Mouse (Mus musculus): ENCODE results near the gene Stoml2.

Stoml2 gene

DNA sequence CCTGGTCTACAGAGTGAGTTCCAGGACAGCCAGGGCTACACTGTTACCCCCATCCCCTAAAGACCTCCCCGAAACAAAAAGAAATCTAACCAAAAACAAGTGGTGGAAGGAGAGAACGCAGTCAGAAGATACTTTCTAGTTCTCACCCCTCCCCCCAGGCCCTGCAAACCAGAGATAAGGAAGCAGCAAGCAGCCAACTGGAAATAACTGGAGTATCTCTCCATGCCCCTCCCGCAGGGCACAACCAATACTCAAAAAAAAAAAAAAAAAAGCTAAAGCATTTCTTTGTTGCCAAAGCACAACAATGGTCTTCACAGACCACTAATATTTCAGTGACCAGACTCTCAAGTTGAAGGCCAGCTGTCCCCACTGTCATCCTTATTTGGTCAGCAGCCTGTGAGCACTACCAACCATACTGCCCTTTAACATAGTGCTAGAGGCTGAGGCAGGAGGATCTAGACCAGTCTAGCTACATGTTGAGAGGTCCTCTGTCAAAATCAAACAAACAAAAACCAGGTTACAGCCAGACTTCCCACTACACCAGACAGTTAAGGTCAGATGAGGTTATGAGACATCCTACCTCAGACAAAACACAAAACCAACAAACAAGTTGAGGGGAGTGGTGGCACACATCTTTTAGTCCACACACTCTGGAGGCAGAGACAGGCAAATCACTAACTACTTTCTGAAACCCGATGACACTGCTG, 6.5 kb upstream of the Stoml2 start:
- peak; percentile 88 for DNase-seq

GRCm38 (mm10) chr4:43036356-43036755, 4.8 kb upstream of the Stoml2 start:
- no peak for DNase-seq

DNA sequence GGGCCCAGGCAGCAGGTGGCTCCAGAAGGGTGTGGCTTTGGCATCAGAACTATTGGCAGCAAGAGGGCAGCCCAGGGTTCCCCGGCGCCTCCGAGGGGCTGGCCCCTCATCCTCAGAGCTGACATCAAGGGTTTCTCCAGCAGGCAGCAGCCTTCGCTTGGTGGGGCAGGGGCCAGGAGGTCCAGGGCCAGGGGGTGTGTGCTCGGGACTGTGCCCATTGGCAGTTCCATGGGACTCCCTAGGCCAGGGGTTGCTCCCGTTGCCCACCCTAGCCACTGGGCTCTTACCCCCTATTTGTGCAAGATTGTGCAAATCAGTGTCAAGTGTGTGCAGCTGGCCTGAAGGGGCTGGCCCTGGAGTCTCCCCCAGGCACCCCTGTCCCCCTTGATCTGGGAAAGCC, 4.3 kb upstream of the Stoml2 start:
- no peak for DNase-seq

DNA sequence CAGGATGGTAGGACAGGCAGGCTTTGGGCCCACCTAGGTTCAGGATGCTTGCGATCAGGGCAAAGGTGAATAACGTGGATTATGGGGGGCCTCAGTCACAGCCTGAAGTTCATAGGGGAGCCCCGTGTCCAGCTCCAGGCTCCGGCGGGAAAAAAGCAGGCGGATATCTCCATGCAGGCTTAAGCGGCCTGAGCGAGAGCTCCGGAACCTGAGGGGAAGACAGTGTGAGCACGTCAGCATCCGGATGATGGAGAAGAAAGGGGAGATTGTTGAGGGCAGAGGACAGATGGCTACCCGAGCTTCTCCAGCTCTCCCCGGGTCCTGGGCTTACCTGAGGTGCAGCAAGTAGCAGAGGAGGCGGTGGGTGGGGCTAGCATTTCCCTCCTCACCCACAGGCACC, 2.0 kb upstream of the Stoml2 start:
- DNase-seq, result no peak

- DNase-seq, result no peak
These were observed 991 bp upstream of the Stoml2 start for GRCm38 (mm10) chr4:43032501-43032900.

DNA sequence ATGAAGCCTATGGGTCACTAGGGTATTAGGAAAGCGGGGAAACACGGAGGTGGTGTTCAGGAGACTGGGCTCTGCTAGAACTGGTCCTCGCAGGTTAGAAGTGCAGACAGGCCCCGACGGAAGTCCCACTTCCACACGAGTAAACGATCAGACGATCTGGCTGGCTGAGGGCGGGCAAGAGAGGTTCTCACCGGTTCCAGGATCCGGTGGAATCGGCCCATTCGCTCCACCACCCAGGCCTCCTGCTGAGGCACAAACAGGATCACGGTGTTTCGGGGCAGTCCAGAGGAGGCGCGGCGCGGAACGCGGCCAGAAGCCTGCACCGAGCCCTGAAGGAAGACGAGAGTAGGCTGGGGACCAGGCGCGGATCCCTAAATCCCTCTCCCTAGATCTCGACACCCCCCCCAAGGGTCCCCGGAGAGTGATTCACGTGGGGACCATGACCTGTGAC, 705 bp downstream of the Stoml2 start:
- DNase-seq, result peak; percentile 50

GRCm38 (mm10) chr4:43030352-43030751, 1.2 kb downstream of the Stoml2 start:
- DNase-seq, result no peak

DNA sequence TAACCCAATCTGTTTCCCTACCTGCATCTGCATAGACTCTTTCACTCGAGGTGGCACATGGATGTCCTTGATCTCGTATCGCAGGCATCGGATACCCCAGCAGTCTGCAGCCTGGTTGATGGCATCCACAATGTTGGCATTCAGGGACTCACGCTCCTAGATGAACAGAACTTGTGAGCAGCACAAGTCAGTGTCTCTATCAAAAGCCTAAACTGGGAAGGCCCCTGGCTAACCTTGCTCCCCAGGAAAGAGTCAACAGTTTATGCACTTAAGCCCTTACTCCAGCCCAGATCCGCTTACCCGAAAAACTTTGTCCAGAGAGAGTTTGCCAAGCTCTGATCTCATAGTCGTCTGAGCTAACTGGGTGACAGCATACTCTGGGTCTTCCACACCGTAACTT, 1.8 kb downstream of the Stoml2 start:
- no peak for DNase-seq

DNA sequence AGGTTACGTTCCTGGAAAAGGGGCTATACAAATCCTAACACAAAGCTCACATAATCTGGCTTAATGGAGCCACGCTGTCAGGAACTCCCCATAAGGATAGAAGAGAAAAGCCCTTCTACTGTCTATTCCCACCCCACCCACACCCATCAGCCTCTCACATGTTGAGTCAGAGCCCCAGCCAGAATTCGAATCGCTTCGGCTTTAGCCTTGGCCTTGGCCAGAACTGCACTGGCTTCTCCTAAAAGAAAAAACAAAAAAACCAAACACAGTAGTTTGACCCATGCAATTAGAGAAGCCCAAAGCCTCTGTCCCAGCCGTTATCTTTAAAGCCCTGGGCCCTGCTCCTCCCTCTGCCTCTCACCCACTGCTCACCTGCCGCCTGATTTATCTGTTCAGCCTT, 2.4 kb downstream of the Stoml2 start:
- DNase-seq, result no peak

GRCm38 (mm10) chr4:43025084-43025960, 6.2 kb downstream of the Stoml2 start, which contains the start of gene Pigo:
TSS of gene Pigo (minus strand) at chr4:43025819.
- DNase-seq, result peak; percentile 95

DNA sequence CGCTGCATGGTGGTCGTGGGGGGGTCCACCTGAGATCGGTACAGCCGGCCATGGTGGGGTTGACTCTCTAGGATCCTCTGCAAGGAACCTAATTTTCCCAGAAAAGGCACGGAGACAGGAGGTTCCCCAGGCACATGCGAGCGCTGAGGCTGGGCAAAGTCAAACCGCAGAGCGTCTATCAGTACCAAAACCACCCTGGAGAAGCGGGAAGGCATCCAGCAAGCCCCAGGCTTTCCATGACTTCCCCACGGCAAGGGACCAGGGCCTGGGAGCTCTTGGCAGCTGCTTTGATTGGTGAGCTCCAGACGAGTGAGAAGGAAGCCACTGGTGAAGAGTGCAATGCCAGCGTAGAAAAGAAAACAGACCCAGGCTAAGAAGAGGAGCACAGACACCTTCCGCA, 6.8 kb downstream of the Stoml2 start:
- DNase-seq, result no peak

DNA sequence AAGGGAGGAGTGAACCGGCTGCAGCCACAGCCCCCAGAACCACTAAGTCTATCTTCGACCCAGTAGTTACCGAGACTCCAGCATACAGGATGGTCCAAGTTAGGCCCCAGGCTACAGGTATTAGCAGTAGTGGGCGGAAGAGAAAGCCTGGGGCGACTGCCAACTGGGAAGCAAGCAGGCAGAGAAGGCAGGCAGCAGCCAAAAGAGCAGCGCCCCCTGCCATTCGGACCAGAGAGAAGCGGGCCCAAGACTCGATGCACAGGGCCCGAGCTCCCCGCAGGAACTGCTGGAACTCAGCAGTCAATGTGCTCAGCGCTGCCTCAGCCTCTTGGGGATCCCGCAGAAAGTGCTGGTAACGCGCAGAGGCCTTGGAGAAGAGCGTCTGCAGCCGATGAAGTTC, 10.2 kb downstream of the Stoml2 start:
- DNase-seq, result no peak

- DNase-seq, result no peak
These were observed 10.6 kb downstream of the Stoml2 start for GRCm38 (mm10) chr4:43020876-43021275.

DNA sequence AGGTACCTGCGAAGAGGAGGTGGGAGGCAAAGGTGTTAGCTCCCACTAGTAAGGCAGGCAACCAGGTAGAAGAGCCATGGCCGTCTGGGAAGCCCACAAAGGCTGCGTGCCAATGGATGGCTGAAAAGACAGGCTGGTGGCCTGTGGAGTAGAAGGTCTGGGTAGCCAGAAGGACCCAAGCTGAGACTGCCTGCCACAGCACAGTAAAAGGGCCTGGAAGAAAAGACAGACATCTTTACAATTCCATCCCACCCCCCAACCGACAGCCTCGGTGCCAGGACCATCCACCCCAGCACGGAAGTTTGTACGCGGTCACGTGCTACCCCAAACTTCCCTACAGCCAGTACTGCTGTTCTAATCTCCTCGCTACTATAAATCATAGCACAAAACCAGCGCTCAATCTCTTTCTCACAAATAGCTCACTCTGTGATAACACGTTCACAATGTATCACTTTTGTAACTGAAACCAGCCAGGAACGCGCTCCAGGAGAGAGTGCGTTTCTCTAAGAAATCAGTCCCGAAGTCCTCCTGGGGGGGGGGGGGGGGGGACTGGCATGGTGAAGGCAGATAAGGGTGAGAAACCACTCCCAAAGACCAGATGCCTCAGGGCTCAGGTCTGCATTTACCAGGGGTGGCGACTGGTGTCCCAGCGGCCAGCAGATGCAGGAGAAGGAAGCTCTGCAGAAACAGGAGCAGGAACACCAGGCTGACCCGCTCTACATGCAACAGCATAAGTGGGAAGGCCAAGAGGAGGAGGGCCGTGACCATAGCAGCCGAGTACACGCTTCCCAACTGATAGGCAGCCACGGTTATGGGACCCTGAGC, 11.7 kb downstream of the Stoml2 start:
- peak; percentile 63 for DNase-seq

DNA sequence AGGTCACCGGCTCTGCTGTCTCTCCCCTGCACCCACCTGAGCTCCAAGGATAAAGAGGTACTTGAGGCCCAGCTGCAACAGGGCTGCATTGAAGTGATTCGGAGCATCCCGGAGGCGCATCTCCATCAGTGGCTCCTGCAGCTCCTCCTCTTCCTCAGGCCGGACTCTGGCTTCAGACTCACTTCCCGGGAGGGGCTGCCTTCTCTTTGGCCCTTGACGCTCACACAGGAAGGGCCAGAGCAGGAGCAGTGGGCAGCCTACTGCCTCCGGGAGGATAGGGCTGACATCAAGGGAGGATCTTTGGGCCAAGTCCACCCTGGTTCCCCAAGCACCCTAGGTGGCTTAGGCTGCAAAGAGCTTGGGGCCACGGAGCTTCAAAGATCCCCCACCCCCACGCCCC, 12.3 kb downstream of the Stoml2 start:
- no peak for DNase-seq

GRCm38 (mm10) chr4:43018156-43018555, 13.4 kb downstream of the Stoml2 start:
- no peak for DNase-seq

GRCm38 (mm10) chr4:43012091-43012490, 19.4 kb downstream of the Stoml2 start:
- no peak for DNase-seq

- DNase-seq, result peak; percentile 86
These were observed 21.1 kb downstream of the Stoml2 start, which contains the start of gene Fancg for GRCm38 (mm10) chr4:43010161-43011038. TSS of gene Fancg (minus strand) at chr4:43010506.

DNA sequence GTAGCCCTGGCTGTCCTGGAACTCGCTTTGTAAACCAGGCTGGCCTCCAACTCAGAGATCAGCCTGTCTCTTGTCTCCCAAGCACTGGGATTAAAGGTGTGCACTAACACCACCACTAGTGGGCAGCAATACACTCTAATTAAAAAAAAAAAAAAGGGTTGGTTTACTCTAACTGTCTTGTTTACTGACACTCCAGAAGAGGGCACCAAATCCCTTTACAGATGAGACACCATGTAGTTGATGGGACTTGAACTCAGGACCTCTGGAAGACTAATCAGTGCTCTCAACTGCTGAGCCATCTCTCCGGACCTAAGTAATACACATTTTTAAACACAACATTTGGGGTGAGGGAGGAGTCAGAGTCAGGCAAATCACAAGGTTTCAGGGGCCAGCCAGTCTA, 25.7 kb downstream of the Stoml2 start:
- DNase-seq, result peak; percentile 30

- DNase-seq, result no peak
These were observed 26.6 kb downstream of the Stoml2 start for GRCm38 (mm10) chr4:43004951-43005350.

DNA sequence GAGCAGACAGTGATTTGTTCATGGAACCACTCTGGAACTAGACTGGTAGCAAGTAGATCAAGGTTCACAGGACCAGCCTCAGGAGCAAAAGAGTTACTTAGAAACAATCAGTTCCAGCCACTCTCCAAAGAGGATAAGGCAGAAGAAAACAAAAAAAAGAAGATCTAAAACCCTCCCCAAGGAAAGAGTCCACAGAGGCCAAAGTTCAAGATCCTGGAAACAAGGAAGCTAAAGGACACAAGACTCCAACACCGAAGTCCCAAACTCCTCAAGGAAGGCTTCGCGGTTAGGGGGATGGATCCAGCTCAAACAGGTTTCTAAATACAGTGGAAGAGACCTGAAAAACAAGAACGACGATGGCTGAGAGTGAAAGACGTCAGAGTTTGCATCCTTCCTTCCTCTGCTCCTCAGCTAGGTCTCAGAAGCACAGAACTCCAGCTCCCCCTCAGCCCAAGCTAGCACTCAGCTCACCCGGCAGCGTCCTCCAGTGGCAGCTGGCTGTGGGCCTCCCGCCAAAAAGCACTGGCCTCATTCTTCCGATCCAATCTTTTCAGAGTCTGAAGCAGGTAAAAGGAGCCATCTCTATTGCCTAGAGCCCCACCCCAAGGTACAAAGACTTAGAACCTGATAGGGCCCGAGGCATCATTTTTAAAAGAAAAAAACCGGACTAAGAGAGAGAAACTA, 28.6 kb downstream of the Stoml2 start:
- no peak for DNase-seq

All from liver (tissue).